Mouse (Mus musculus): ENCODE data around the gene Sycp2l.

GRCm38 (mm10) chr13:41146271-41146670 is 32.2 kb downstream of the Sycp2l start:
- TF ChIP-seq CTCF (IDR thresholded peaks at IDR 0.05; ENCODE audit: control insufficient read depth, insufficient read depth, insufficient read length) (no peak), MYOG (IDR thresholded peaks at IDR 0.05; ENCODE audit: control insufficient read depth, extremely low read depth, insufficient read length) (no peak), USF1 (IDR thresholded peaks at IDR 0.05; ENCODE audit: low read depth) (no peak), MYOD1 (IDR thresholded peaks at IDR 0.05; ENCODE audit: control insufficient read depth, insufficient read length, low read depth) (no peak), FOSL1 (IDR thresholded peaks at IDR 0.05; ENCODE audit: insufficient read depth, low read length, poor library complexity, severe bottlenecking) (no peak)
